Mouse (Mus musculus) kidney, postnatal 25 days (tissue): Measurements from ENCODE around the gene Gm21190.
"Not testable (repeated sequence)": the region's sequence is repeated elsewhere in the genome, so short reads cannot be mapped to it uniquely, and the experiment has no call there.

Experiments used
- DNase-seq, 2 experiments: peaks; one replicate each; pipeline ENCODE4 v3.0.0; 2021; ENCODE audit warnings: mixed read lengths in 2 of 2

Gm21190 gene

GRCm38 (mm10) chr5:15529122-15529521, at the start of gene Gm21190:
Gene Gm21190 (minus strand): TSS chr5:15529222.
- not testable (repeated sequence) for DNase-seq

DNA sequence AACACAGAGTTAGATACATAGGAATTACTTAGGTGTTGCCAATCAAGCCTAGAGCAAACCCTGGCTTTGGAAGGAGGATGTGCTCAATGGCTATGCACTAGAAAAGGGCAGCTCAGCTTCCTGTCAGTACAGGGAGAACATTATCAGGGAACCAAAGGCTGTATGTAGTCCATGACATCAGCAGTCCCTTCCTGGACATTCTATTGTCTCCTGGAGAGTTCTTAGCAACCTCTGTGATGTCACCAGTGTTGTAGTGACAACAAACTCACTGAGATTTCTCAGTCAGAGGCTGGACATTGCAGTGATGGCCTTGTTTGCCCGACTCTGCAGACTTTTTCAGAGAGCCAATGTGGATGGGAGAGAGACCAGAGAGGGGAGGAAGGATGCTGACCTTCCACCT, 48.0 kb upstream of the Gm21190 start, which contains the start of gene Gm21083:
Gm21083 (plus strand) TSS at position 301 of the 400 bp plus-strand sequence.
- not testable (repeated sequence) for DNase-seq

- not testable (repeated sequence) for DNase-seq
Observed at GRCm38 (mm10) chr5:15573735-15574134, 44.7 kb upstream of the Gm21190 start.

DNA sequence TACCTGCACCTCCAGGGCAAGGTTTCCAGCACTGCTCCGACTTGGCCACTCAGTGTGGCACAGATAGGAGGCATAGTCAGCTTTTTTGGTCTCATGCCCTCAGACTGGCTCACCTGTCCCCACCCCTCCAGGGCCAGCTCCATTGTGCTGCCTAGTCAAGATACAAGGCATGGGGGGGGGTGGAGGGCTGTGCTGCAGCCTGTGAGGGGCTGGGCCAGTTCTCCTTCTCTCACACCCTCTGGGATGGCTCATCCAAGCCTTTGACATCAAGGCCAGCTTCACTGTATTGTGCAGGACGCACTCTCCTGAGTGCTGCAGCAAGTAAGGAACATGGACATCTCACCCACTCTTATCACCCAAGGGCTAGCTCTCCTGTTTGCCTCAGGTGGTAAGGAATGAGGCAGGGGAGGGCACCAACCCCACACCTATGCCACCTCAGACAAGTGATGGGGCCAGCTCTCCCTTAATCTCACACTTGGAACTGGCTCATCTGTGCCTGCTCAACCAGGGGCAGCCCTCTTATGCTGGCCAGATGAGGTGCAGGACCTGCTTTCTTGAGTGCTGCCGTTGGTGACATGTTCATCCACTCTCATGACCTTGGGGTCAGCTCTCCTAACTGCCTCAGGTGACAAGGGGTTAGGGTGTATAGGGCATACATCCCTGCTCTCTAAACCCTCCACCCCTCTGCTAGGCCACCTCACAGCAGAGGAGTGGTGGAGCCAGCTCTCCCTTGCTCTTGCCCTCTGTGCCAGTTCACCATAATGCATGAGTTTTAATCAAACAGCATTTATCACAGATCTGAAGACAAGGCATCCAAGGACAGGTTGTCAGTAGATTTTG, 32.6 kb upstream of the Gm21190 start:
- not testable (repeated sequence) for DNase-seq

GRCm38 (mm10) chr5:15558654-15559053, 29.6 kb upstream of the Gm21190 start:
- DNase-seq: not testable (repeated sequence)

DNA sequence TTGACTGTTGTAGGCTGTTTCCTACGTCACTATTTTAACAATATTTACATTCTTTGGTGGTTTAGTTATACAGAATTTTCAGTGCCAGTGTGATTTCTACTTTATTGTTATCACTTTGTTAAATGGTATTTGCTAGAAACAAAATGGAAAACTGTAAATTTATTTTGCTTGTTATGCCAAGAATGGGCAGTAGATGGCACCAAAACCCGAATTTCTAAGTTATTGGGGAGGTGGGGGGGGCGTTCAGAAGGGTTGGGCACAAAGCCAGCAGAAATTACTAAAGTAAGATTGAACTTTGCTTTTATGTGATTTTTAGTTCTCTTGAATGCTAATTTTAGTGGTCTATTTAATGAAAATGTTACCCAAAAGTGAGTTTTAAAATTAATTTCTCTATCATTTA, 20.6 kb upstream of the Gm21190 start:
- DNase-seq: peak in 1 of 2 experiments; percentile 9

GRCm38 (mm10) chr5:15549134-15549533, 20.1 kb upstream of the Gm21190 start:
- DNase-seq: not testable (repeated sequence)

- DNase-seq: not testable (repeated sequence)
Observed at GRCm38 (mm10) chr5:15548642-15549041, 19.6 kb upstream of the Gm21190 start.

GRCm38 (mm10) chr5:15522470-15522869, 6.6 kb downstream of the Gm21190 start:
- DNase-seq: peak in 1 of 2 experiments; percentile 56

DNA sequence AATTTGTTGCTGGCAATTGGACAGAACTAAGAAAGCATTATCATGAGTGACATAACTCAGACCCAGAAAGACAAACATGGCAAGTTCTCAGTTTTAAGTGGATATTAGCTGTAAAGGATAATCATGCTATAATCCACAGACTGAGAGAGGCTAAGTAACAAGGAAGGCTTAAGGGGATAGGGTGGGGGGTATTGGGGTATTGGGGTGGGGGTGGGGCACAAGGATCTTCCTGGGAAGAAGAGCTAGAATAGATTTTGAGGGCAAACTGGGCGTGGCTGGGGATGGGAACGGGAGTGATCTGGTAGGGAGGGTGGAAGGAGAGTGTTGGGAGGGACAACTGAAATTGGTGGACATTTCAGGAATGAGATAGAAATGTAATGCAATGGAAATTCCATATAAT, 7.0 kb downstream of the Gm21190 start:
- not testable (repeated sequence) for DNase-seq

GRCm38 (mm10) chr5:15520418-15520817, 8.6 kb downstream of the Gm21190 start:
- peak in 1 of 2 experiments; percentile 4 for DNase-seq

GRCm38 (mm10) chr5:15517150-15517549, 11.9 kb downstream of the Gm21190 start:
- not testable (repeated sequence) for DNase-seq

- not testable (repeated sequence) for DNase-seq
Observed at GRCm38 (mm10) chr5:15512236-15512635, 16.8 kb downstream of the Gm21190 start.

DNA sequence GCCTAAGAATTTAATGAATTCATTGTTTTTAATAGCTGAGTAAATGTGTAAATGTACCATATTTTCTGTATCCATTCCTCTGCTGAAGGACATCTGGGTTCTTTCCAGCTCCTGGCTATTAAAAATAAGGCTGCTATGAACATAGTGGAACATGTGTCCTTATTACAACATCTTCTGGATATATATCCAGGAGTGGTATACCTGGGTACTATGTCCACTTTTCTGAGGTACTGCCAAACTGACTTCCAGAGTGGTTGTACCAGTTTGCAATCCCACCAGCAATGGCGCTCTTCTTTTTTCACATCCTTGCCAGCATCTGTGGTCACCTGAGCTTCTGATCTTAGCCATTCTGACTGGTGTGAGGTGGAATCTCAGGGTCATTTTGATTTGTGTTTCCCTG, 19.1 kb downstream of the Gm21190 start:
- DNase-seq: not testable (repeated sequence)

- peak; percentile 35 to 42 for DNase-seq
Observed at GRCm38 (mm10) chr5:15508460-15509451, 20.3 kb downstream of the Gm21190 start.

GRCm38 (mm10) chr5:15507757-15508459, 21.1 kb downstream of the Gm21190 start:
- not testable (repeated sequence) for DNase-seq

GRCm38 (mm10) chr5:15507309-15507619, 21.8 kb downstream of the Gm21190 start:
- DNase-seq: no peak

DNA sequence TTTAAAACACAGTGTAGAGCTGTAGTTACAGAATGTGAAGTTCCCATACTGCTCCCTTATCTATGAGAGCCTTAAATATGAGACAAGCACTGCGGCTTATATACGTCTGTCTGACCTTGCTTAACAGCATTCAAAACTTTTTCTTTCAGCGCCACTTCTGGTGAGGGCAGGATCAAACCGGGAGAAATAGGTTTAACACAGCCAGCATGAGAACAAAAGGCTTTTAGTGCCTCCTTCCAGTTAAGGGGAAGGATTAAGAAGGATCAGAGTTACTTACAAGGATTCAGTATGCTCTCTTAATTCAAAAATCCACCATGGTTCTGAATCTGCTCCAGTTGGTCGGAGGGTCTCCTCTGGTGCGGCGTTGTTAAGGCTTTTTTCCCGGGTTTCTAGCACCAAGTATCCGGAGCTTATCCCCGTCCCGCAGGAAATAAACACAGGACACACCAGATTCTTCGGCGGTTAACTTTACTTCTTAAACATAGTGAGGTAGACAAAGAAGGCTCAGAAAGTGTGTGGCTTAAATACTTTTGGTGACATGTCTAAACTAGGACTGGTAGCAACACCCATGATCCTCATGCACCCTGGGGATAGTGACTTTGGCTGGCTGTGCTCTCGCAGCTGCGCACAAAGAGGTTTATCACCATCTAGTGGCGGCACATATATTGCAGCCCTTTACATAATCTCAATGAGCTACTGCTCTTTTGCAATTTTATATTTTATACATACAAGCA, 22.3 kb downstream of the Gm21190 start:
- DNase-seq: peak in 1 of 2 experiments; percentile 58

- DNase-seq: peak; percentile 43 to 62
Observed at GRCm38 (mm10) chr5:15498774-15499400, 30.1 kb downstream of the Gm21190 start.

GRCm38 (mm10) chr5:15498350-15498749, 30.7 kb downstream of the Gm21190 start:
- DNase-seq: not testable (repeated sequence)

DNA sequence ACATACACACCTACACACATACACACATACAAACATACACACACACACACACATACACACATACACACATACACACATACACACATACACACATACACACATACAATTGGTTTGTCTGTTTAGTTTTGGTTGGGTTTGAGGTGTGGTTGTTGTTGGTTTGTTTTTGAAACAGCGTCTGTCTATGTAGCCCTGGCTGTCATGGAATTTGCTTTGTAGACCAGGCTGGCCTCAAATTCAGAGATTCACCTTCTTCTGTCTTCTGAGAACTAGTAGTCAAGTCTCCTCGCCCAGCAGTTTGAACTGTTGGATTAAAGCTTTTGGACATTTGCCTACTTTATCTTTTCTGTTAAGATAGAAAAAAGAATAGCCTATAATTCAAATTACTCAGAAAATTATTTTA, 38.1 kb downstream of the Gm21190 start:
- DNase-seq: not testable (repeated sequence)
